Mouse (Mus musculus): ENCODE data around the gene Id3. TPM values are rescaled to one million over a fixed set of nuclear protein-coding genes. Genes with fewer than 3 reads are reported as not detected.

Id3 gene
- polyA plus RNA-seq, 1 experiment from 2014 or later, result 862 TPM

GRCm38 (mm10) chr4:136154462-136154861, 11.2 kb downstream of the Id3 start:
- Histone ChIP-seq H3K4me2 (no peak overlapping the region), H3K9me3 (replicated peaks) (no peaks in the 10 kb centered on the region), H3K4me3 (replicated peaks) (no peak overlapping the region), H3K27me3 (no peaks in the 10 kb centered on the region), H3K36me3 (no peaks in the 10 kb centered on the region), H3K27ac (no peak overlapping the region), H3K4me1 (peaks cover 6% of the 10 kb centered on the region), H3K9ac (no peak overlapping the region)
- WGBS, result 61% methylated on average over 9 of the region's 9 CpGs
- no peak for ATAC-seq (replicated peaks; ENCODE audit: low FRiP score)

GRCm38 (mm10) chr4:136158498-136158897, 15.2 kb downstream of the Id3 start:
- H3K27me3 ChIP-seq, result no peaks in the 10 kb centered on the region
- no peak overlapping the region for H3K27ac ChIP-seq
- H3K9me3 ChIP-seq (replicated peaks), result no peaks in the 10 kb centered on the region
- H3K36me3 ChIP-seq, result no peaks in the 10 kb centered on the region
- H3K4me2 ChIP-seq, result no peak overlapping the region
- H3K4me1 ChIP-seq, result peaks cover 16% of the 10 kb centered on the region
- H3K4me3 ChIP-seq (replicated peaks), result no peak overlapping the region
- WGBS, result 81% methylated on average over 6 of the region's 6 CpGs
- no peak overlapping the region for H3K9ac ChIP-seq
- no peak for ATAC-seq (replicated peaks; ENCODE audit: low FRiP score)

DNA sequence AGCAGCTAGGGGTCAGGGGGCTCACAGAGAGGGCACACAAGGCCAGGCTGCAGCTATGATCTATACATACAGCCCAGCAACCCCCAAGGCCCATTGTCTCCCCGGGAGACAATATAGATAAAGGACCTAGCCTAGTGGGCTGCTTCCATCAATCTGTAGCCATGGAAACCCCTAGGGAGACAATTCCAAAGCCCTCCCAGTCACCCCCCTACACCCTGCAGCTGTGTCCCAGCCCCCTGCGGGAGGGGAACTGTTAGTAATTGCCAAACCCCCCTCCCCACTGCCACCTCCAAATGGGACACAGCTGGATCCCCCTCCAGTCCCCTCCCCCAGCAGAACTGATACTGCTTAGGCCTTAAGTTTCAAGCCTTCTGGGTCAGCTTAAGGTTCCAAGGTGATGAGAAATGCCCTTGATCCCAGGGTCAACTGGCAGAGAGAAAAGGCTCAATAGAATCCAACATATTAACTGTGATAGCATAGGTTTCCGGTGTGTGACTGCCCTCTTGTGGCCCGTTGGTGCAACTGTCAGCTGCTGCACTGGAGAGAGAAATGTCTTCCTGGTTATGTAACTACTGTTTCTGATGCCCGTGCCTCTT, 16.6 kb downstream of the Id3 start:
- WGBS, result 7% methylated on average over 5 of the region's 5 CpGs
- no peaks in the 10 kb centered on the region for H3K27me3 ChIP-seq
- ATAC-seq (replicated peaks; ENCODE audit: low FRiP score), result peak; percentile 23; the same call in 1 of the 2 replicates
- H3K4me1 ChIP-seq, result peaks cover 19% of the 10 kb centered on the region
- H3K4me2 ChIP-seq, result peak overlapping the region; percentile 28; the same call in 1 of the 2 replicates
- H3K4me3 ChIP-seq (replicated peaks), result no peak overlapping the region
- H3K36me3 ChIP-seq, result no peaks in the 10 kb centered on the region
- H3K27ac ChIP-seq, result 0 out of 2 replicates have a peak overlapping the region, but pooled peaks have one; percentile 18
- H3K9me3 ChIP-seq (replicated peaks), result no peaks in the 10 kb centered on the region
- no peak overlapping the region for H3K9ac ChIP-seq

GRCm38 (mm10) chr4:136163448-136163847, 20.2 kb downstream of the Id3 start:
- WGBS, result 3% methylated on average over 11 of the region's 11 CpGs
- Histone ChIP-seq H3K4me1 (peaks cover 19% of the 10 kb centered on the region), H3K9me3 (replicated peaks) (no peaks in the 10 kb centered on the region), H3K27me3 (no peaks in the 10 kb centered on the region), H3K36me3 (no peaks in the 10 kb centered on the region), H3K4me3 (replicated peaks) (no peak overlapping the region), H3K9ac (no peak overlapping the region), H3K4me2 (peak overlapping the region; percentile 30), H3K27ac (no peak overlapping the region)
- ATAC-seq (replicated peaks; ENCODE audit: low FRiP score), result peak; percentile 69

GRCm38 (mm10) chr4:136164981-136165380, 21.7 kb downstream of the Id3 start:
- no peaks in the 10 kb centered on the region for H3K9me3 ChIP-seq (replicated peaks)
- no peak overlapping the region for H3K4me3 ChIP-seq (replicated peaks)
- no peak overlapping the region for H3K27ac ChIP-seq
- ATAC-seq (replicated peaks; ENCODE audit: low FRiP score), result no peak
- no peaks in the 10 kb centered on the region for H3K36me3 ChIP-seq
- no peak overlapping the region for H3K9ac ChIP-seq
- peaks cover 13% of the 10 kb centered on the region for H3K4me1 ChIP-seq
- no peaks in the 10 kb centered on the region for H3K27me3 ChIP-seq
- no peak overlapping the region for H3K4me2 ChIP-seq
- 58% methylated on average over 8 of the region's 8 CpGs for WGBS

GRCm38 (mm10) chr4:136167701-136168100, 24.4 kb downstream of the Id3 start:
- peaks cover 6% of the 10 kb centered on the region for H3K4me1 ChIP-seq
- H3K9ac ChIP-seq, result no peak overlapping the region
- no peak overlapping the region for H3K4me3 ChIP-seq (replicated peaks)
- WGBS, result 83% methylated on average over 3 of the region's 3 CpGs
- no peak for ATAC-seq (replicated peaks; ENCODE audit: low FRiP score)
- no peaks in the 10 kb centered on the region for H3K36me3 ChIP-seq
- H3K27ac ChIP-seq, result no peak overlapping the region
- no peaks in the 10 kb centered on the region for H3K9me3 ChIP-seq (replicated peaks)
- H3K4me2 ChIP-seq, result no peak overlapping the region
- no peaks in the 10 kb centered on the region for H3K27me3 ChIP-seq

DNA sequence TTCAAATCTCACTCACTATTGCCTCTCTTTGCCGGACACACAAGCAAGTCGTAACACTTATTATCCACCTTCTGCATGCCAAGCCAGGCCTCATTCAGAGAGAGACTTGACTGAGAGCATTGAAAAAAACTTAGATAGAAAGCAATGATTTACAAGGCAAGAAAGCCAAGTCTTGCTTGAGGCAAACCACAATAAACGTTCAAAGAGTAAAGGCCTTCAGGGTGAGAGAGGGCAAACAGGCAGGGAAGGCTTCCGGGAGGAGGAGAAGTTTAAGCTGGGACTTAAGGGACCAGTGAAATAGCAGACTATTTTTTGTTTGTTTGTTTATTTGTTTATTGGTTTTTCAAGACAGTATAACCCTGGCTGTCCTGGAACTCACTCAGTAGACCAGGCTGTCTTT, 27.1 kb downstream of the Id3 start:
- ATAC-seq (replicated peaks; ENCODE audit: low FRiP score), result no peak
- 63% methylated on average over 4 of the region's 4 CpGs for WGBS
- no peak overlapping the region for H3K9ac ChIP-seq
- no peak overlapping the region for H3K4me2 ChIP-seq
- H3K27me3 ChIP-seq, result no peaks in the 10 kb centered on the region
- no peaks in the 10 kb centered on the region for H3K9me3 ChIP-seq (replicated peaks)
- H3K4me1 ChIP-seq, result peaks cover 27% of the 10 kb centered on the region
- no peak overlapping the region for H3K4me3 ChIP-seq (replicated peaks)
- no peak overlapping the region for H3K27ac ChIP-seq
- no peaks in the 10 kb centered on the region for H3K36me3 ChIP-seq

- no peaks in the 10 kb centered on the region for H3K27me3 ChIP-seq
- WGBS, result 21% methylated on average over 12 of the region's 12 CpGs
- 0 out of 2 replicates have a peak overlapping the region, but pooled peaks have one; percentile 30 for H3K27ac ChIP-seq
- H3K9ac ChIP-seq, result peak overlapping the region; percentile 68; the same call in 1 of the 2 replicates
- peak overlapping the region; percentile 98 for H3K4me2 ChIP-seq
- H3K4me3 ChIP-seq (replicated peaks), result peak overlapping the region; percentile 79
- H3K36me3 ChIP-seq, result no peaks in the 10 kb centered on the region; the same call in 1 of the 2 replicates
- peaks cover 35% of the 10 kb centered on the region for H3K4me1 ChIP-seq
- no peaks in the 10 kb centered on the region for H3K9me3 ChIP-seq (replicated peaks)
- ATAC-seq (replicated peaks; ENCODE audit: low FRiP score), result no peak; the same call in 1 of the 2 replicates
Observed at GRCm38 (mm10) chr4:136171455-136171854, 28.2 kb downstream of the Id3 start.

DNA sequence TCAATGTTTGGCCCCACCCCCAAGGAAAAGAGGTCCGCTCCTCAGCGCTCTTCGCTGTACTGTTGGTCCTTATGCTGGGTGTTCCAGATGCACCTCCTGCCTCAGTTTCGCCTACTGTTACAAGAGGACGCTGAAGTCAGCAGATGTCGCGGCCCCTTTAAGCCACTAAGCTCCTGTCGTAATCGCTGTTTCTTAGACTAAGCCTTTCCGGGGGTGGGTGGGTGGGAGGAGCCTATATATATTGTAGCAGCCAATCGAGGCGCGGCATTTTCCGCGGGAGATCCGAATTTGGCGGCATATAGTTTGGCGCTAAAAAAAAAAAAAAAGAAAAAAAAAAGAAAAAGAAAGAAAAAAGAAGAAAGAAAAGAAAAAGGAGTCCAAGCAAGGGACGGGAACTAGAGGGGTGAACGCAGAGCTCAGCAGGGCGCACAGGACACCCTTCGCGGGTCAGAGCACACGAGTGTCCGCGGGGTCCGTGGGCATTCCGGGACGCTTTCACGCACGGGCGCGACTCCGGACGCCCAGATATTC, 28.8 kb downstream of the Id3 start, which contains the start of gene E2f2:
Gene E2f2 (plus strand): TSS at position 384 of the 531 bp plus-strand sequence.
- ATAC-seq (replicated peaks; ENCODE audit: low FRiP score), result peak; percentile 35; the same call in 1 of the 2 replicates
- under 1% methylated on average over 35 of the region's 35 CpGs for WGBS
- Histone ChIP-seq H3K4me3 (replicated peaks) (peak within 1 kb of the TSS; percentile 79), H3K4me2 (peak within 1 kb of the TSS; percentile 98), H3K27ac (peak within 1 kb of the TSS; percentile 71), H3K9ac (peak within 1 kb of the TSS; percentile 68), H3K27me3 (no peaks in the 10 kb centered on the region), H3K4me1 (peaks cover 41% of the 10 kb centered on the region), H3K36me3 (no peaks in the 10 kb centered on the region; the same call in 1 of the 2 replicates), H3K9me3 (replicated peaks) (no peaks in the 10 kb centered on the region)

- peak overlapping the region; percentile 98 for H3K4me2 ChIP-seq
- no peaks in the 10 kb centered on the region; the same call in 1 of the 2 replicates for H3K36me3 ChIP-seq
- peak overlapping the region; percentile 71 for H3K27ac ChIP-seq
- ATAC-seq (replicated peaks; ENCODE audit: low FRiP score), result 0 out of 2 replicates have a peak, but pooled peaks have one; percentile 22
- H3K9ac ChIP-seq, result peak overlapping the region; percentile 63
- peaks cover 47% of the 10 kb centered on the region for H3K4me1 ChIP-seq
- H3K27me3 ChIP-seq, result no peaks in the 10 kb centered on the region
- WGBS, result under 1% methylated on average over 61 of the region's 67 CpGs
- peak overlapping the region; percentile 79 for H3K4me3 ChIP-seq (replicated peaks)
- H3K9me3 ChIP-seq (replicated peaks), result no peaks in the 10 kb centered on the region
Observed at GRCm38 (mm10) chr4:136172542-136173209, 29.4 kb downstream of the Id3 start.

- peak overlapping the region; percentile 98 for H3K4me2 ChIP-seq
- H3K27ac ChIP-seq, result peak overlapping the region; percentile 71
- H3K4me3 ChIP-seq (replicated peaks), result peak overlapping the region; percentile 79
- peaks cover 53% of the 10 kb centered on the region for H3K4me1 ChIP-seq
- H3K27me3 ChIP-seq, result no peaks in the 10 kb centered on the region
- 2% methylated on average over 14 of the region's 14 CpGs for WGBS
- no peaks in the 10 kb centered on the region; the same call in 1 of the 2 replicates for H3K36me3 ChIP-seq
- no peak for ATAC-seq (replicated peaks; ENCODE audit: low FRiP score)
- H3K9ac ChIP-seq, result peak overlapping the region; percentile 63
- H3K9me3 ChIP-seq (replicated peaks), result no peaks in the 10 kb centered on the region
Observed at GRCm38 (mm10) chr4:136173210-136173715, 30.0 kb downstream of the Id3 start.

All from kidney, embryonic 15.5 days (tissue).